Mouse (Mus musculus): ENCODE measurements at regions not wholly inside any gene's neighbourhood (a gene's known extent, or its start where the extent isn't known, plus 50 kb on each side); places are given as distances from the start of the nearest gene placed in this dataset.

- H3K36me3 ChIP-seq (ENCODE audit: insufficient read depth, low read length), result no peaks in the 10 kb centered on the region
- ATAC-seq (ENCODE audit: low FRiP score), result no peak
- no peak overlapping the region for H3K27ac ChIP-seq (ENCODE audit: low read depth, low read length)
- no peaks in the 10 kb centered on the region for H3K9me3 ChIP-seq (ENCODE audit: low read length)
- no peak for TF ChIP-seq CTCF (IDR thresholded peaks at IDR 0.05)
- 74% methylated on average over 3 of the region's 3 CpGs for WGBS
- H3K27me3 ChIP-seq (ENCODE audit: insufficient read depth, low read length), result no peaks in the 10 kb centered on the region
- H3K4me1 ChIP-seq (ENCODE audit: insufficient read depth, low read length), result no peaks in the 10 kb centered on the region
- H3K9ac ChIP-seq (replicated peaks; ENCODE audit: low read length, poor library complexity, severe bottlenecking), result no peak overlapping the region
- no peak overlapping the region for H3K4me2 ChIP-seq (ENCODE audit: low read depth, low read length, poor library complexity, severe bottlenecking)
- peak; percentile 60 for DNase-seq (ENCODE audit: low spot score)
- no peak overlapping the region for H3K4me3 ChIP-seq (ENCODE audit: low read depth, low read length)
These were observed 62.1 kb downstream of the 4933412E24Rik start for GRCm38 (mm10) chr15:59954345-59954744.

GRCm38 (mm10) chr15:59953857-59954256, 62.6 kb downstream of the 4933412E24Rik start:
- no peaks in the 10 kb centered on the region for H3K27me3 ChIP-seq (ENCODE audit: insufficient read depth, low read length)
- TF ChIP-seq CTCF (IDR thresholded peaks at IDR 0.05), result no peak
- ATAC-seq (ENCODE audit: low FRiP score), result no peak
- no peaks in the 10 kb centered on the region for H3K9me3 ChIP-seq (ENCODE audit: low read length)
- WGBS, result 84% methylated on average over 4 of the region's 4 CpGs
- no peak overlapping the region for H3K4me3 ChIP-seq (ENCODE audit: low read depth, low read length)
- no peak overlapping the region for H3K4me2 ChIP-seq (ENCODE audit: low read depth, low read length, poor library complexity, severe bottlenecking)
- H3K36me3 ChIP-seq (ENCODE audit: insufficient read depth, low read length), result no peaks in the 10 kb centered on the region
- no peak overlapping the region for H3K27ac ChIP-seq (ENCODE audit: low read depth, low read length)
- DNase-seq (ENCODE audit: low spot score), result no peak
- no peaks in the 10 kb centered on the region for H3K4me1 ChIP-seq (ENCODE audit: insufficient read depth, low read length)
- no peak overlapping the region for H3K9ac ChIP-seq (replicated peaks; ENCODE audit: low read length, poor library complexity, severe bottlenecking)

GRCm38 (mm10) chr15:59950617-59951216, 65.7 kb downstream of the 4933412E24Rik start:
- 91% methylated on average over 3 of the region's 3 CpGs for WGBS
- Histone ChIP-seq H3K9ac (replicated peaks; ENCODE audit: low read length, poor library complexity, severe bottlenecking) (no peak overlapping the region), H3K4me3 (ENCODE audit: low read depth, low read length) (no peak overlapping the region), H3K4me2 (ENCODE audit: low read depth, low read length, poor library complexity, severe bottlenecking) (no peak overlapping the region), H3K4me1 (ENCODE audit: insufficient read depth, low read length) (no peaks in the 10 kb centered on the region), H3K36me3 (ENCODE audit: insufficient read depth, low read length) (no peaks in the 10 kb centered on the region), H3K9me3 (ENCODE audit: low read length) (no peaks in the 10 kb centered on the region), H3K27ac (ENCODE audit: low read depth, low read length) (no peak overlapping the region), H3K27me3 (ENCODE audit: insufficient read depth, low read length) (no peaks in the 10 kb centered on the region)
- TF ChIP-seq CTCF (IDR thresholded peaks at IDR 0.05), result no peak
- ATAC-seq (ENCODE audit: low FRiP score) (no peak), DNase-seq (ENCODE audit: low spot score) (no peak)

- no peaks in the 10 kb centered on the region for H3K27me3 ChIP-seq (ENCODE audit: insufficient read depth, low read length)
- H3K9ac ChIP-seq (replicated peaks; ENCODE audit: low read length, poor library complexity, severe bottlenecking), result no peak overlapping the region
- TF ChIP-seq CTCF (IDR thresholded peaks at IDR 0.05), result no peak
- DNase-seq (ENCODE audit: low spot score) (no peak), ATAC-seq (ENCODE audit: low FRiP score) (peak; percentile 49; the same call in 1 of the 2 replicates)
- no peaks in the 10 kb centered on the region; the same call in 1 of the 2 replicates for H3K4me1 ChIP-seq (ENCODE audit: insufficient read depth, low read length)
- no peak overlapping the region for H3K4me2 ChIP-seq (ENCODE audit: low read depth, low read length, poor library complexity, severe bottlenecking)
- H3K36me3 ChIP-seq (ENCODE audit: insufficient read depth, low read length), result no peaks in the 10 kb centered on the region
- no peaks in the 10 kb centered on the region for H3K9me3 ChIP-seq (ENCODE audit: low read length)
- WGBS, result 12% methylated on average over 8 of the region's 8 CpGs
- no peak overlapping the region for H3K27ac ChIP-seq (ENCODE audit: low read depth, low read length)
- H3K4me3 ChIP-seq (ENCODE audit: low read depth, low read length), result no peak overlapping the region
These were observed 71.2 kb downstream of the 4933412E24Rik start for GRCm38 (mm10) chr15:59945208-59945607.

- no peaks in the 10 kb centered on the region for H3K4me1 ChIP-seq (ENCODE audit: insufficient read depth, low read length)
- no peaks in the 10 kb centered on the region for H3K27me3 ChIP-seq (ENCODE audit: insufficient read depth, low read length)
- H3K4me3 ChIP-seq (ENCODE audit: low read depth, low read length), result no peak overlapping the region
- no peak overlapping the region for H3K9ac ChIP-seq (replicated peaks; ENCODE audit: low read length, poor library complexity, severe bottlenecking)
- no peak for TF ChIP-seq CTCF (IDR thresholded peaks at IDR 0.05)
- no peak overlapping the region for H3K27ac ChIP-seq (ENCODE audit: low read depth, low read length)
- DNase-seq (ENCODE audit: low spot score), result peak; percentile 58
- no peak overlapping the region for H3K4me2 ChIP-seq (ENCODE audit: low read depth, low read length, poor library complexity, severe bottlenecking)
- H3K9me3 ChIP-seq (ENCODE audit: low read length), result no peaks in the 10 kb centered on the region
- no peak for ATAC-seq (ENCODE audit: low FRiP score)
- WGBS, result 28% methylated on average over 5 of the region's 5 CpGs
- no peaks in the 10 kb centered on the region for H3K36me3 ChIP-seq (ENCODE audit: insufficient read depth, low read length)
These were observed 79.9 kb downstream of the 4933412E24Rik start for GRCm38 (mm10) chr15:59936486-59936885.

GRCm38 (mm10) chr15:59913860-59914259, 102.6 kb downstream of the 4933412E24Rik start:
- Histone ChIP-seq H3K27me3 (ENCODE audit: insufficient read depth, low read length) (no peaks in the 10 kb centered on the region), H3K4me2 (ENCODE audit: low read depth, low read length, poor library complexity, severe bottlenecking) (no peak overlapping the region), H3K4me1 (ENCODE audit: insufficient read depth, low read length) (no peaks in the 10 kb centered on the region), H3K27ac (ENCODE audit: low read depth, low read length) (no peak overlapping the region), H3K9ac (replicated peaks; ENCODE audit: low read length, poor library complexity, severe bottlenecking) (no peak overlapping the region), H3K36me3 (ENCODE audit: insufficient read depth, low read length) (no peaks in the 10 kb centered on the region), H3K4me3 (ENCODE audit: low read depth, low read length) (no peak overlapping the region), H3K9me3 (ENCODE audit: low read length) (no peaks in the 10 kb centered on the region)
- WGBS, result 77% methylated on average over 4 of the region's 4 CpGs
- no peak for TF ChIP-seq CTCF (IDR thresholded peaks at IDR 0.05)
- DNase-seq (ENCODE audit: low spot score) (no peak), ATAC-seq (ENCODE audit: low FRiP score) (no peak)
